Mouse (Mus musculus) lung, adult 2 months (tissue): ENCODE measurements around the gene Tmem177. TPM values are rescaled to one million over a fixed set of nuclear protein-coding genes. Genes with fewer than 3 reads are reported as not detected.

Experiments used
- DNase-seq: peaks from one replicate; pipeline ENCODE4 v3.0.0; 2022
- H3K4me1 ChIP-seq: fragments of 200-500 bp; 2 replicates; pipeline ENCODE4 v1.6.1; 2011; ENCODE audit warnings: low read length; ENCODE audit not compliant: control insufficient read depth, insufficient read depth
- H3K4me3 ChIP-seq: fragments of 200-500 bp; replicated peaks from 2 replicates; pipeline ENCODE3; 2011; ENCODE audit warnings: low read depth, mild to moderate bottlenecking, control low read depth, low read length; ENCODE audit errors: extremely low read depth
- CTCF ChIP-seq: fragments of 200-500 bp; IDR thresholded peaks from 2 replicates; pipeline ENCODE4 v1.5.1; 2011; ENCODE audit warnings: mild to moderate bottlenecking, low read length, control low read depth; ENCODE audit not compliant: insufficient read depth
- POLR2A ChIP-seq: fragments of 200-500 bp; IDR thresholded peaks from 2 replicates; pipeline ENCODE4 v1.6.1; 2011; ENCODE audit warnings: low read depth, mild to moderate bottlenecking, control low read depth, low read length, borderline replicate concordance; ENCODE audit errors: extremely low read depth
- WGBS: fragments of 180-500 bp; shearing (Covaris S2); methylation state at CpG from one replicate; pipeline ENCODE4 v1.1.7; 2018; 5-methylcytosine and 5-hydroxymethylcytosine counted together
- polyA plus RNA-seq: library from polyadenylated mRNA; depleted of rRNA; stranded (reverse); fragments of >200 nt; gene quantifications from 2 replicates; pipeline ENCODE4 v1.2.3, GENCODE M21; 2012

The Tmem177 gene
- polyA plus RNA-seq, 1 experiment: 4.3 TPM

GRCm38 (mm10) chr1:119929715-119930114, 16.7 kb upstream of the Tmem177 start:
- 33% methylated on average over 1 of the region's 1 CpGs for WGBS
- no peaks in the 10 kb centered on the region for H3K4me1 ChIP-seq
- DNase-seq: no peak
- H3K4me3 ChIP-seq: no peak overlapping the region
- TF ChIP-seq CTCF: no peak
- no peak for TF ChIP-seq POLR2A

GRCm38 (mm10) chr1:119919299-119919698, 6.3 kb upstream of the Tmem177 start:
- 66% methylated on average over 4 of the region's 4 CpGs for WGBS
- TF ChIP-seq POLR2A (no peak), CTCF (0 out of 2 replicates have a peak, but pooled peaks have one; percentile 18)
- DNase-seq: no peak

GRCm38 (mm10) chr1:119916823-119917371, 3.9 kb upstream of the Tmem177 start:
- DNase-seq: no peak
- H3K4me3 ChIP-seq: no peak overlapping the region
- TF ChIP-seq CTCF (no peak), POLR2A (no peak)
- 51% methylated on average over 5 of the region's 5 CpGs for WGBS
- H3K4me1 ChIP-seq: no peaks in the 10 kb centered on the region; the same call in 1 of the 2 replicates

More at GRCm38 (mm10) chr1:119919299-119919698, 6.3 kb upstream of the Tmem177 start:
- Histone ChIP-seq H3K4me1 (no peaks in the 10 kb centered on the region), H3K4me3 (no peak overlapping the region)

- Histone ChIP-seq H3K4me3 (no peak overlapping the region), H3K4me1 (no peaks in the 10 kb centered on the region; the same call in 1 of the 2 replicates)
- no peak for TF ChIP-seq CTCF
- TF ChIP-seq POLR2A: no peak
- WGBS: 46% methylated on average over 2 of the region's 2 CpGs
- DNase-seq: no peak
Measured at GRCm38 (mm10) chr1:119907206-119907748, 5.7 kb downstream of the Tmem177 start.

GRCm38 (mm10) chr1:119903231-119903620, 9.8 kb downstream of the Tmem177 start:
- TF ChIP-seq POLR2A (no peak), CTCF (no peak)
- WGBS: 35% methylated on average over 6 of the region's 6 CpGs
- no peak for DNase-seq

GRCm38 (mm10) chr1:119902551-119903230, 10.3 kb downstream of the Tmem177 start:
- 61% methylated on average over 8 of the region's 8 CpGs for WGBS
- Histone ChIP-seq H3K4me3 (no peak overlapping the region), H3K4me1 (no peaks in the 10 kb centered on the region)
- no peak for TF ChIP-seq POLR2A
- no peak for TF ChIP-seq CTCF
- no peak for DNase-seq

More at GRCm38 (mm10) chr1:119903231-119903620, 9.8 kb downstream of the Tmem177 start:
- Histone ChIP-seq H3K4me3 (no peak overlapping the region), H3K4me1 (no peaks in the 10 kb centered on the region)

GRCm38 (mm10) chr1:119899195-119900123, 13.5 kb downstream of the Tmem177 start:
- DNase-seq: no peak
- no peak overlapping the region for H3K4me3 ChIP-seq
- no peaks in the 10 kb centered on the region for H3K4me1 ChIP-seq
- 68% methylated on average over 11 of the region's 11 CpGs for WGBS
- TF ChIP-seq CTCF (no peak), POLR2A (no peak)

GRCm38 (mm10) chr1:119894936-119895335, 18.1 kb downstream of the Tmem177 start:
- no peaks in the 10 kb centered on the region for H3K4me1 ChIP-seq
- WGBS: 33% methylated on average over 6 of the region's 6 CpGs
- no peak overlapping the region for H3K4me3 ChIP-seq
- TF ChIP-seq CTCF (peak; percentile 70), POLR2A (no peak)
- DNase-seq: peak; percentile 69

- WGBS: 81% methylated on average over 3 of the region's 3 CpGs
- Histone ChIP-seq H3K4me1 (no peaks in the 10 kb centered on the region), H3K4me3 (no peak overlapping the region)
- DNase-seq: no peak
- TF ChIP-seq CTCF: no peak
- TF ChIP-seq POLR2A: no peak
Measured at GRCm38 (mm10) chr1:119893600-119893999, 19.4 kb downstream of the Tmem177 start.
